Mouse (Mus musculus) kidney, postnatal 4 days (tissue): ENCODE results near the gene Adamts14.

Experiments
- DNase-seq, 2 experiments: peaks; one replicate each; pipeline ENCODE4 v3.0.0; 2021; ENCODE audit warnings: mixed read lengths in 2 of 2

Adamts14 gene

DNA sequence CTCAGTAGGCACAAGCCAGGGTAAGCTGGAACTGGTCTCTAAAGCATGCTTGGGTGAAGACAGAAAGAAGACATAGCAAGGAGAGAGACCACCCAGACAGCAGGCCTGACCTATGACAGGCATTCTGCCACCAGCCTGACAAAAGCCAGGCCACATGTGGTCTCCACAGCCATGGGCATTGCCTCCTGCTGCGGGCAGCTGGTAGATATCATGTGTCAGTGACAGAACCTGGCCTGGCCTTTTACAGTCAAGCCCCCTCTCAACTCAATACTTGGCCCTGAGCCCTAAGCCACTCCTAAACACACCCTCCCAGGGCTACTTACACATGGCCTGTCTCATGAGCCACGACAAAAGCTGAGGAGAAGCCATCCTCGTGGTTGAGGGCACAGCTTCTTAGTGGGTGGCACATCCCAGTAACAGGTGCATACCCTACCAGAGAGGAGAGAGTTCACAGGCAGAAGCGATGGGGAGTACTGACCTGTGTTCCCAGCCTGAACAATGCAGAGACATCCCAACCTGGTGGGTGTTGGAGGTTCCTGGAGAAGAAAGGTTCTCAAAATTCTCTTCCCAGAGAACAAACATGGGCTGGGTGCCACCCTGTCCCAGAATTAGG is 46.3 kb downstream of the Adamts14 start:
- no peak for DNase-seq

DNA sequence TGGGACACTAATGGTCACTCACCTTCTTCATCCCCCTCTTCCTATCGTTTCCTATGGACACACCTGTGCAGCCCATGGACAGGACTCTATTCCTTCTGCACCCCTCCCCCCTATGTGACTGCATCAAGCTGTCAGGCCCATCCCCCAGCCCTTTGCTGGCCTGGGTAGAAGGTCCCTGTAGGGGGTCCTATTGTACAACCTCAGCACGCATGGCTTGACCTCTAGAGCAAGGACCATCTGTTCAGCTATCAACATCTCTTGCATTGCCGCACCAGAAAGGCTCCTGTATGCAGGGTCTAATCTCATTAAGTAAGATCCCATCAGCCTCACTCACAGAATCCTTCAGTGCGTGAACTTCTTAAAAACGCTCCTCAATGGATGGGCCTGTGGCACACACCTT is 47.5 kb downstream of the Adamts14 start:
- DNase-seq: no peak

DNA sequence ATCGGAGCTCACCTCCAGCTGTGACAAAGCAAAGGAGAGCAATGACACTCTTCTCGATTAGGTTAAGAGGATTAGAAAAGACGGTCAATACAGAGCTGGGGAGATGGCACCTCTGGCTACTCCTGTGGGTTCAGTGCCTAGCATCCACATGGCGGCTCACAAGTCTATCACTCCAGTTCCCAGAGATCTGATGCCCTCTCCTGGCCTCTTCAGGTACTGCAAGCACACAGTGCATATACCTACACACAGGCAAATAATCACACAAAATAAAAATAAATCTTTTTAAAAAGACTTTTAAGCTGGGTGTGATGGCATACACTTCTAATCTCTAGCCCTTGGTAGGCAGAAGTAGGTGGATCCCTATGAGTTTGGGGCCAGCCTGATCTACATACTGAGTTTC is 53.9 kb downstream of the Adamts14 start:
- DNase-seq: no peak

DNA sequence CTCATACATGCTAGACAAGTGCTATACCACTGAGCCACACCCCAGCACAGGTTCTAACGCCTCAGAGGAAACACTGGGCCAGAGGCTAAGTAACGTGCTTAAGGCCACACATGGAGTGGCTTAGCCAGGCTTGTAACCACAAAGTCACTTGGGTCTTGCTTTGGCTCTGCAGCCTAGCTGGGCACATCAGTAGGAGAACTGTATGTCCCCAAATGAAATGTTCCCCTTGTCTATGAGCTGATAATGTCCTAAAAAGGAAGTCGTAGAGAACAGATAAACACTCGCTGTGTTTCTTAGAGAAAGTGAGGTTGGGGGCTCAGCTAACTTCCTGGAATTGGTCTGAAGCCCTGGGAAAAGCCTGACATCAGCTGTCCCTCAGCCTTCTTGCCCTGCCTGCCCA is 57.1 kb downstream of the Adamts14 start:
- no peak for DNase-seq

DNA sequence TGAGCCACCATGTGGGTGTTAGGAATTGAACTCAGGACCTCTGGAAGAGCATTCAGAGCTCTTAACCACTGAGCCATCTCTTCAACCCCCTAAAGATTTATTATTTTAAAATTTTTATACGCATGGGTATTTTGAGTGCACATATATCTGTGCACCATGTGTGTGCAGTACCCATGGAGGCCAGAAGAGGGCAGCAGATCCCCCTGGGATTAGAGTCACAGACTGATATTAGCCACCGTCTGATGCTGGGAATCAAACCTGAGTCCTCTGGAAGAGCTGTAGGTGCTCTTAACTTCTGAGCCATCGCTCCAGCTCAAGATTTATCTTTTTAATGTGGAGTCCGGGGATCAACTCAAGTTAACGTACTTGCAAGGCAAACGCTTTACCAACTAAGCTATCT is 57.6 kb downstream of the Adamts14 start:
- no peak for DNase-seq

DNA sequence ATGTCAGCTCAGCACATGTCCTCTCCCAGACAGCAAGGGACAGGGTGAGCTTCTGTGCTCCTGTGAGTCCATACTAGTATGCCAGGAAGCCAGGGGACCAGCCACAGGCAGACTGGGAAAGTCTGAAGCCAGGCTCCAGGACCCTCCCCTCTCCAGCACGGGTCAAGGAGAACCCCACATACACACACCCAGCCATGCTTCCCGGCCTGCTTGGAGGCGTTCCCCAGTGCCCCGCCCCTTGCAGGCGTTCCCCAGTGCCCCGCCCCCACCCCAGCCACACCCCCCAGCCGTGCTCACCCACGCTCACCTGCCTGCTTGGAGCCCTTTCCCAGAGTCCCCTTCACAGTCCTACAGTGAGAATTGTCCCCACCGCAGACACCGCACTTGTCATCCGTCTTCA is 60.4 kb downstream of the Adamts14 start:
- DNase-seq: peak; percentile 21 to 34

DNA sequence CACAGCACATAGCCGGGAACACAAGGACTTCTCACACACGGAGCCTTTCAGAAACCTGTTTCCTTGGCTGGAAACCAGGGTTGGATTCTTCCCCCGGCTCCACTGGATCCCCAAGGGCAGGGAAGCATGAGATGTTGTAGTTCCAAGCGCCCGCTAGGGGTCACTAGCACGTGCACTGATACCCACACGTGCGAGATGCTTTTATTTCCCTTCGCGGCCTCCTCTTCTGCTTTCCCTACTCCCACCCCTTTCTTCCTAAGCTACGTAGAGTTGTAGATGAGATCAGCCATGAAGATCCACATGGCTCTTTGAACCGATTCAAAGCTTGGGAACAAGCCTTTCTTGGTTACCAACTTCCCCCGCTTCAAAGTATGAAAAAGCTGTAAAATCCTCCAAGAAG is 61.5 kb downstream of the Adamts14 start:
- peak; percentile 78 to 84 for DNase-seq

DNA sequence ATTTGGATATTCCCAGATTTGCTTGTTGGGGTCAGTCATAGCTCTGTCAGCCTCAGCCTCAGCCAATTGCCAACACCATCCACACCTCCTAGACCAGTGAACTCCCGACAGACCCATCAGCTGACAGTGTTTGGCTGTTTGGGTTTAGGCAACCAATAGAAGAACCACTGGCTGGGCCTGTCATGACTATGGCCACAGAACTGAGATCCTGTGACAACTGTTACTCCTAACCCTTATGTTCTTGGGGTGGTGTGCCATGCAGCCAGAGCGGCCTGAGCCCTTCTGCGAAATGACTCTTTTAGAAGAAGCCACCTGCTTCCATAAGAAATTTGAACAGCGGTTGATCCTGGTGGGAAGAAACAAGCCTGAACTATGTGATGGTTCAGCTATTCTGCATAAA is 62.1 kb downstream of the Adamts14 start:
- no peak for DNase-seq

DNA sequence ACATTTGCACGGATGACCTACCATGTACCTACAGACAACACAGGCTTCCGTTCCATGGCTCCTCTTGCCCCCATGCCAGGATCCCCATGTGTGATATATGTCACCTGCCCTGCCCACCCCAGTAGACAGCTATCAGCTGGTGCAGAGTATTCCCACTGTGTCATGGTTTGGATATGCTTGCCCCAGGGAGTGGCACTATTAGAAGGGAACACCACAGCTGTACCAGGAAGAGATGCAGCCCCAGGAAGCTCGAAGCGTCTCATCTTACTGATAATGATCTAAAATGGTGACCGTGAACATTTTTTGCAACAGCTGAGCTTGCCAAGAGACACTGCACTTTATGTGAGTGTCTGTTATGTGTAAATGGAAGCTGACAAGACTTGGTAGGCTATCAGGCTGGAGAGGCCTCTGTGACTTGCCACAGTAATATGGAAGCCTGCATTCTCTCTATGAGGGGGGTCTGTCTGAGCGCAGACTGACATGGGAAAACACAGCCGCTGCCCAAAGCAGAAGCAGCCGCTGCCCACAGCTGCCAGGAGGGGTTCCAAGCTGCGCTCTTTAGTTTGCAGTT is 65.0 kb downstream of the Adamts14 start:
- DNase-seq: no peak

DNA sequence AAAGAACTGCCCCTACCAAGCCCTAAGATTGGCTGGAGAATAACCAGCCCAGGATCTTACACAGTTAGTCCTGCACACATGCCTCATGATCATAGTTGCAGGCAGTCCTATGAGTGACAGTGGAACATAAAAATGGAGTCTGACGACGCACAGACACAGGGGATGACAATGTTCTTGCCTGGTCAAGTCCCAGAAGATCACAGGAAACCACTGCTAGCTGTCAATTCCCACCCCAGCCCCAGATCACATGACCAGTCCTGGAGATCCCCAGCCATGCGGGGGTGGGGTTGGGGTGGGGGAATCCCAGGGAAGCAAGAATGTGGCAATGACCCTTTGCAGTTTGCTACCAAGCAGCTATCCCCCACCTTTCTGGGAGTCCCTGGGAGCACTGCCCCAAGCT is 69.3 kb downstream of the Adamts14 start:
- no peak for DNase-seq

DNA sequence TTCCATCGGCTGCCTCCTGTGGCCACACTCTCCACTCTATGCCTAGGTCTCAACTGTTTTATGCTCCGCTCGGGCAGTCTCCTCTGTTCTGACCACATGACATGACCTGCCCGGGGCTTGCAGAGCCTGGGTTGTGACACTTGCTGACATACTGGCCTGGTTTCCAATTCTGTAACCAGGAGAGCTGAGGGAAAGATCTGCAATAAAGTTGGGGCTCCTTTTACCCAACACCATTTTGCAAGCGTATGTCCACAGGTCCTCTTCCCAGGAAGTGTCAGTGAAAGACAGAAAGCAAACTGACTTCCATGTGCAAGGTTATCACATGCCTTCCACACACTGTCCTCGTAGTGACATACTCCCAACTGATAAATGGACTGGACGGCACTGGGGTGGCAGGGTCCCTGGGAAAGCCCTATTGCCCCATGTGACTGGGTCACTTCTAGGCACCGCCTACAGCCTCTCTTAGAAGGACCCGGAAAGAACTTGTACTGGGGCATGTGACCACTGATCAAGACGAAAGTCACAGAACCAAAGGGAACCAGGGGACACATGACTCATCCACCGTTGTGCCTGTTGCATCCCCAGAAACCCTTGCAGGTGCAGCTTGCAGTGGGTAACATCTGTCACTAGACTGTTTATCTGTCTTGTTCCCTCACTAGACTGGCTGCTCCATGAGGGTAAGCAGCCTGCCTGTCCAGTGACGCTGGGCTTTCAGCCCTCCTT is 71.5 kb downstream of the Adamts14 start:
- DNase-seq: no peak

DNA sequence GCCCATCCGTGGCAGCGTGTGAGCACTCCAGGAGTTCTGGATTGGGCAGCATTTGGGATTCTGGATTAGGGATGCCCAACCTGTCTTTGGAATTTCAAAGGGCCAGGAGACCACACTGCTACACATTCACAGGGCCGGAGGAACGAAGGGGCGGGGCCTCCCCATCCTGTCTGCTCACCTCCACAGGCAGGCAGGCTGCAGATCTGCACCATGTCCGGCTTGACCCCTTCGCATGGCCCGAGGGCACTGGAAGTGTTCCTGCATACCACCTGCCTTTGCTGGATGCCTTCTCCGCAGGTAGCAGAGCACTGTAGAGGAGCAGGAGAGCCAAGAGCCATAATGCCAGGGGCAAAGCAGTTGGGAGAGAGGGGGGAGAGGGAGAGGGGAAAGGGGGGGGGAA is 72.2 kb downstream of the Adamts14 start:
- DNase-seq: no peak

DNA sequence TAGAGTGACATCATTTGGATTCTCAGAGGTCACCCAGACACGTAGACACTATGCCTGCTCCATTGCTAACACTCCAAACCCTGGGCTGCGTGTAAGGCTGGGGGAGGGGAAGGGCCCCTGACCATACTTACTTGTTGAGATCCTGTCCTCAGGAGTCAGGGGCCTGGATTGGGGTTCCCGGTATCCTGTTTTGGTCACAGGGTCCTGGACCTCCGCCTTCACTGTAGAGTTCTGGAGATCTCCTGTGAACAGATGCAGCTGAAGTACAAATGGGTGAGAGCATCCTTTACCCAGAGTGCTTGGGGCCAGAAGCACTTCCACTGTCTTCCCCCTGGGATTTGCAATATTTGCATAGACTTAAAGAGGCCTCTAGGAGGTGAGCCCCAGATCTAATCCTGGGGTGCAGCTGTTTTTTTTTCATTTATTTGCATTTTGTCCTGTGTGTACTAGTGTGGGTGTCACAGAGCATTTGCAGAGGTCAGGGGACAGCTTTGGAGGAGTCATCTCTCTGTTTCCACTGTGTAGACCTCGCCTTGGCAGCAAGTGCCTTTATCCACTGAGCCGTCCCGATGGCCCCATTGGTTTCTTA is 72.9 kb downstream of the Adamts14 start:
- DNase-seq: no peak

DNA sequence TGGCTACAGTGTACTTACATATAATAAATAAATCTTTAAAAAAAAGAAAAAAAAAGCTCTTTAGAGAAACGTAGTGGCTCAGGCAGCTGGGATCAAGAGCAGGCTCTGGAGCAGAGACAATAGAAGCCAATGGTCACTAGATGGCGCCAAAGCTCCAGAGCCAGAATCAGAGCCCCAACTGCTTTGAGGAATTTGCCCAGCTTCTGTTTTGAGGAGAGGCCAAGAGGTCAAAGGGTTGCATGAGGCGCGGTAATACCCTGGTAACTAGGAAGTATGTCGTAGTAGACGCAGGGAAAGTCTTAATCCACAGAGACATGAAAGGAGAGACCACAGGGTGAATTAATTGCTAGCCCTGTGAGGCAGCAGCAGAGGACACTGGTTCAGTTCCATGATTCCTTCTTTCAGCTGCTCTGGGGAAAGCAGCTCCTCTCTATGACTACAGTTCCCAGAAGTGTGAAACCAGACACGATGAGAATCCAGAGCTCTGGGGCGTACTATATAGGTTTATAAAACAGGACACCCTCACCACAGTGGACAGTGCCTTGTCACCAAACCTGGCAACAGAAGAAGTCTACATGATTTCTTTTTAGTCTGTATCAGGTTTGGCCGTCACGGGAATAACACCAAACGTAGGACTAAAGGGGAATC is 73.5 kb downstream of the Adamts14 start:
- peak; percentile 83 to 87 for DNase-seq

DNA sequence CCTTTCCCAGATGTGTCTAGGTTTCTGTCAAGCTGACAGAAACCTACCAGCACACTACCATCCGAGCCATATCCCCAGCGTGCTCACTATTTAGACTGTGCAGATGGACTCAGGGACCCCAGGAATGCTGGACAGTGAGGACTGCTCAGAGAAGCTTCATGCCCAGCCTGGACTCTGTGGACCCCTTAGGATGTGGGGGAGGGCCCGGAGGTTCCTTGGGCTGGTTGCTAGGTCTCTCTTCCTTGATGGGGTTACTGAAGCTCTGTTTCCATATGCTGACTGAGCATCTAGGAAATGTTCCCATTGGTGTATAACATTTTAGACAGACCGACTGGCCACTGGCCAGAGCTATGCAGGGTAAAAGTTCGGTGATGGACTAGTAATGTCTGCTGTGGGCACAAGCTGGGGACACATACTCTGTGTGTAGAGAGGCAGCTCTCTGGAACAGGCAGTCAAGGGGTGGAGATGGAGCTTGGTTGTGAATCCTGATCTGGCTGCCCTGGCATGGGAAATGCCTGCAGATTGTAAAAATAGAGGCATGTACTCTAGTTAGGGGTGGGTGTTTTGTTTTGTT is 77.4 kb downstream of the Adamts14 start:
- peak; percentile 18 to 20 for DNase-seq

DNA sequence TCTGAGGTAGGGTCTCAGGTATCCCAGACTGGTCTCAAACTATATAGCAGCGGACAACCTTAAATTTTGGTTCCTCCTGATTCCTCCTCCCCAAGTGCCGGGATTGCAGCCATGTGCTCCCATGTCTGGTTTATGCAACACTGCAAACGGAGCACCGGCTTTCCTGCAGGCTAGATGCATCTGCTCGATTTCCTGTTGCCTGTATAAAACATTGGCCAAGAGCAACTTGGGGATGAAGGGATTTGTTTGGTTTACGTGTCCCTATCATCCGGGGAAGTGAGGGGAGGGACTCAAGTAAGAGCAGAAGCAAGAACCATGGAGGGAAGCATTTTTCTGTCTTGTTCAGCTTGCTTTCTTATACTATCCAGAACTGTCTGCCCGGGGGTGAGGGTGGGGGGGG is 78.0 kb downstream of the Adamts14 start:
- DNase-seq: no peak

DNA sequence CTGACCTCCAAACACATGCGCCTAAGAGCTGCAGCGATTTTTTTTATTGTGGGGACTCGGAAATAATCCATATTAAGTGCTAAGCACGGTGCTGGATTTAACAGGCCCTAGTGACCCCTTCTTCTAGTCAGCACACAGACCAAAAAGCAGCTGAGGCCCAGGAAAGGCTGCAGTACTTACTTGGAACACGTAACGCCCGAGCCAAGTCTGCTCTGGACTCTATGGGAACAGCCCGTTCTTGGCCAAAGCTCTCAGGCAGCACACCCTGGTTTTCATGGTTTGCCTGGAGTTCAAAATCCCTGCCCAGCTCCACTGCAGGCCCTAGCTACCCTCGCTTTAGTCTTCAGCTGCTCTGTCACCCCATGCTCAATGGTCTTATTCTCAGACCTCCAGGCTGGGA is 78.6 kb downstream of the Adamts14 start:
- DNase-seq: no peak

DNA sequence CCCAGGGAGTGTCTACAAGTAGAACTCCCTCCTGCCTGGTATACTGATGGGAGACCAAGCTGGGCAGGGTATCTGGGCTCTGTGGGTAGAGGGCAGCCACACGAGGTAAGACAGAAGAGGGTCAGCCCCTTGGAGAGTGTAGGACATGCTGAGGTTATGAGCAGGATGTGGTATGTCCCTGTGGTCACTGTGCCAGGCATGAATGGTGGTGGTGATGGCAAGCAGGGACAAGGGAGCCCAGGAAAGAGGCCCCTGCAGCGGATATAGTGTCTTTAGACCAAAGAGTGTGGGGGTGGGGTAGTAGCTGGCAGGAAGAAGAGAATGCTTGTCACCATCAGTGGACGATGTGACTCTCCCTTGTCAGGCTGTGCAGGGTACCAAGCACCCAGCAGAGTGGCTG is 85.2 kb downstream of the Adamts14 start:
- no peak for DNase-seq

DNA sequence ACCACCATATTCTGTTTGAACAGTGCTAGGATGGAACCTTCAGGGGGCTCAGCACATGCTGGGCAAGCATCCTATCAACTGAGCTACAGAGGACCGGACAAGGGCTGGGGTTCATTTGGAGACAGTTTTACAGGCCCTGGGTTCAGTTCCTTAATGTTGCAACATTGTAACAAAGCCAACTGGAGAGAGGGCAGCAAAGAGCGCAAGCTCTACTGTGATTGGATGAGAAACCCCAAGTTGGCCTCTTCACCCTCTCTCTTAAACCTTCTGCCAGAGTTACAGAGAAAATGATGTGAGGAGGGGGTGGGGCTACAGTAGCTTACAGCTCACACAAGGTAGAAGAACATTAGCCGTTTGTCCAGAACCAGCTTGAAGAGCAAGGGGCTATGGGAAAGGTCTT is 86.2 kb downstream of the Adamts14 start:
- DNase-seq: no peak

DNA sequence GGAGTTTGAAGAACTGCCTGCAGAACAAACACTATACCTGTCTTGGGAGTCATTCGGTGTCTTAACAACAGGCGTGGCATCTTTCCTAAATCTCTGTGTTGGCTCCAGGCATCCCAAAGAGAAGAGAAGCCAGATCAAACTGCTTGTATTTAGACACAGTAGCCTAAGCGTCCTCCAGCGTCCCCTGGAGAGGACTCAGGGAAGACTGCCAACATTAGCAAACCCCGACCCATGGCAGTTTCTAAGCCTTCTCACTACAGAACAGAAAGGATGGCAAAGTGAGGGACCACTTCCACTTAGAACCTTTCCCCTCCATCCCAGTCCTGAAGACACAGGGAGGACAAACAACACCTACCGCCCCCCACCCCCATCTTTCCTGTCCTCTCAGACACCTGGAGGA is 93.3 kb downstream of the Adamts14 start:
- DNase-seq: no peak

DNA sequence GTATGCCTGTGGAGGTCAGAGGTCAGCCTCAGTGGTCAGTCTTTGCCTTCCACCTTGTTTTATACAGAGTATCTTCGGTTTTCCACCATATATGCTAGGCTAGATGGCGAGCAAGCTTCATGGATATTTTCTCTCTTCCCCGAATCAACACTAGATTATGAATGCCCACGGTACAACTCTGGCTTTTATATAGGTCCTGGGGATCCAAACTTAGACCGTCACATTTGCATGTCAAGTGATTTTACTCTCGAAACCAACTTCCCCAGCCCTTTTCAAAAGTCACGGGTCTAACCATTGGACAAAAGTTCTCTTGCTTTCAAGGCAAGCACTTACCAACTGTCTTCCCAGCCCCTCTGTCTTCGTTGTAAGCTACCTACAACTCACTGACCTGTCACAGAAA is 94.6 kb downstream of the Adamts14 start:
- no peak for DNase-seq

DNA sequence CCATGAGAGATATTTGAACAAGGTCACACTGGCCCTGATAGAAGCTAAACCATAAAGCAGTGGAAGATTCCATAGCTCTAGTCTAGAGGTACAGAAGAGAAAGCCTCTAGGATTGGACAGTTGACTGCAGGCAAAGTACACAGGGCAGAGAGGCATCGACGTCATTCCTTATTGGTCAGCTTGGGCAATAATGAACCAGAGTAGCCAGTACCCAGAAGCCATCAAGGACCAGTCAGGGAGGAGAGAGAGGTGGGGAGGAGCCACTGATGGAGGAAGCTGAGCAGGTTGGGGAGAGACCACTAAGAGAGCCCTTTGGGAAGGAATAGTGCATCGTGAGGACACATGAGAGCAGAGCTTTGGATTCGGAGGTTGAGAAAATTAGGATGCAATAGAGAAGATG is 95.5 kb downstream of the Adamts14 start:
- DNase-seq: no peak

DNA sequence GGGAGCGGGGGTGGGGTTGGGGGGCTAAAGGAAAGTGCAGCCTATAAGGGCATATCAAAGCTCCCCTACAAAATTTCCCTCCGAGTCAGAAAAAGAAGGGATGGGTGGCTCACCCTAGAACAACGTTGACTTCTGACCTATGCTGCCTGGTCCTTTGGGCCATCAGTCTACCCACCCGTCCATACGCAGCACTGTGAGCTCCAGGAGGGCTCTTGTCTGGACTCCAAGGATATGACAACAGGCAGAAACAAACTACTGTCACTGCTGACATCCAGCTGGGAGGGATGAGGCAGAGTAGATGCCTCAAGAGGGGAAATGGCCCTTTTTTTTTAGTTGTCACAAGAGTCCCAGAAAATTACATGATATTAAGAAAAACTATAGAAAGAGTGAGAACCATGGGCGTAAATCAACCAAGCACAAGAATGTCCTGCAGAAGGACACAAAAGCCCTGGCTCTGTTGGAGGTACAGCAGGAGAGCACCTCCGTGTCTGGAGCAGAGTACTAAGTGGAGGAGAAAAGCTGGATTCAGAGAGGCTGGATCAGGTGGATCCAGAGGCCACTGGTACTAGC is 96.9 kb downstream of the Adamts14 start:
- no peak for DNase-seq
